Mouse (Mus musculus) 416B (cell line): ENCODE results near the gene Ccdc8.
"Not testable (repeated sequence)": the region's sequence is repeated elsewhere in the genome, so short reads cannot be mapped to it uniquely, and the experiment has no call there.

Source experiments
- DNase-seq: peaks from one replicate; pipeline ENCODE4 v3.0.0; 2011; ENCODE audit warnings: low read depth

Ccdc8 gene

GRCm38 (mm10) chr7:16992451-16992807 is at the start of gene Ccdc8:
Ccdc8 (plus strand) TSS chr7:16992708.
- DNase-seq: no peak

- DNase-seq: no peak
These were observed 49.6 kb upstream of the Ccdc8 start for GRCm38 (mm10) chr7:16942861-16943260.

GRCm38 (mm10) chr7:16944061-16944807 is 48.3 kb upstream of the Ccdc8 start, which contains the start of gene Pnmal2:
Pnmal2 (plus strand) TSS chr7:16944682.
- no peak for DNase-seq

GRCm38 (mm10) chr7:16944808-16945315 is 47.6 kb upstream of the Ccdc8 start:
- no peak for DNase-seq

- DNase-seq: no peak
These were observed 47.1 kb upstream of the Ccdc8 start for GRCm38 (mm10) chr7:16945419-16945818.

- DNase-seq: no peak
These were observed 45.8 kb upstream of the Ccdc8 start for GRCm38 (mm10) chr7:16946441-16947348.

GRCm38 (mm10) chr7:16947349-16947895 is 45.1 kb upstream of the Ccdc8 start:
- no peak for DNase-seq

- no peak for DNase-seq
These were observed 44.5 kb upstream of the Ccdc8 start for GRCm38 (mm10) chr7:16947959-16948361.

GRCm38 (mm10) chr7:16948923-16949458 is 43.5 kb upstream of the Ccdc8 start:
- no peak for DNase-seq

GRCm38 (mm10) chr7:16949908-16950841 is 42.3 kb upstream of the Ccdc8 start:
- peak; percentile 74 for DNase-seq

- DNase-seq: peak; percentile 91
These were observed 41.5 kb upstream of the Ccdc8 start for GRCm38 (mm10) chr7:16950861-16951635.

GRCm38 (mm10) chr7:16953776-16954175 is 38.7 kb upstream of the Ccdc8 start:
- DNase-seq: not testable (repeated sequence)

- peak; percentile 53 for DNase-seq
These were observed 36.8 kb upstream of the Ccdc8 start for GRCm38 (mm10) chr7:16955712-16956111.

GRCm38 (mm10) chr7:16956410-16957265 is 35.9 kb upstream of the Ccdc8 start:
- DNase-seq: no peak

- no peak for DNase-seq
These were observed 32.8 kb upstream of the Ccdc8 start, which contains the start of gene Pnmal1 for GRCm38 (mm10) chr7:16959539-16960187. Pnmal1 (plus strand) TSS chr7:16959679.

GRCm38 (mm10) chr7:16961678-16962077 is 30.8 kb upstream of the Ccdc8 start:
- DNase-seq: no peak

GRCm38 (mm10) chr7:16968414-16968813 is 24.1 kb upstream of the Ccdc8 start:
- no peak for DNase-seq

GRCm38 (mm10) chr7:16971160-16971559 is 21.3 kb upstream of the Ccdc8 start:
- no peak for DNase-seq

- peak; percentile 89 for DNase-seq
These were observed 18.5 kb upstream of the Ccdc8 start for GRCm38 (mm10) chr7:16974018-16974417.
